ENCODE assay signal across 19 mouse cellular contexts in genomic region chr14:25375001-25375400, GRCm38 (mm10).
DNase-seq lines count a peak whose midpoint lies in the region; ATAC-seq lines count a peak whose summit lies in the region.
"Had no signal": no experiment of that assay in that cellular context is flagged by ENCODE, and none has a peak within 500 bp of the region (broad histone marks: within the 10 kb centered on the region; RNA-seq: fewer than 3 reads in every experiment).

No protein-coding gene starts in this region.

- no peaks in the 10 kb centered on the region for H3K9me3 ChIP-seq in forebrain, embryonic 10.5 days
- H3K9me3 ChIP-seq in forebrain, embryonic 11.5 days (ENCODE audit: control insufficient read depth, low read length) = no peaks in the 10 kb centered on the region; the same call in 1 of the 2 replicates
- no peaks in the 10 kb centered on the region for H3K9me3 ChIP-seq in midbrain, embryonic 10.5 days (replicated peaks)
- H3K9me3 ChIP-seq in midbrain, embryonic 14.5 days (ENCODE audit: control insufficient read depth, low read length) = no peaks in the 10 kb centered on the region
- H3K9me3 ChIP-seq: intestine, embryonic 15.5 days; liver, embryonic 15.5 days; lung, embryonic 15.5 days had no signal

- no peaks in the 10 kb centered on the region for H3K27me3 ChIP-seq in forebrain, embryonic 10.5 days (ENCODE audit: poor library complexity, severe bottlenecking)
- no peaks in the 10 kb centered on the region for H3K27me3 ChIP-seq in forebrain, embryonic 11.5 days (ENCODE audit: control insufficient read depth, insufficient read depth, low read length)
- no peaks in the 10 kb centered on the region for H3K27me3 ChIP-seq in midbrain, embryonic 10.5 days (ENCODE audit: low read depth, poor library complexity, severe bottlenecking)
- H3K27me3 ChIP-seq in midbrain, embryonic 14.5 days (ENCODE audit: control insufficient read depth, insufficient read depth, low read length) = no peaks in the 10 kb centered on the region
- H3K27me3 ChIP-seq: intestine, embryonic 15.5 days; lung, embryonic 15.5 days had no signal

- no peaks in the 10 kb centered on the region for H3K36me3 ChIP-seq in forebrain, embryonic 10.5 days (replicated peaks)
- H3K36me3 ChIP-seq in forebrain, embryonic 11.5 days (ENCODE audit: control insufficient read depth, insufficient read depth, low read length) = no peaks in the 10 kb centered on the region
- H3K36me3 ChIP-seq in midbrain, embryonic 10.5 days = no peaks in the 10 kb centered on the region
- no peaks in the 10 kb centered on the region for H3K36me3 ChIP-seq in midbrain, embryonic 14.5 days (ENCODE audit: control insufficient read depth, insufficient read depth, low read length)
- H3K36me3 ChIP-seq: intestine, embryonic 15.5 days; liver, embryonic 15.5 days; lung, embryonic 15.5 days had no signal

- ATAC-seq in forebrain, embryonic 11.5 days (replicated peaks; ENCODE audit: low FRiP score) = no peak
- ATAC-seq in midbrain, embryonic 14.5 days (ENCODE audit: low FRiP score, low TSS enrichment) = no peak
- ATAC-seq: hindbrain, embryonic 16.5 days; intestine, embryonic 15.5 days had no signal

- H3K9ac ChIP-seq in forebrain, embryonic 11.5 days (ENCODE audit: low read length) = no peak overlapping the region
- H3K9ac ChIP-seq in midbrain, embryonic 14.5 days (replicated peaks; ENCODE audit: low read length) = no peak overlapping the region
- H3K9ac ChIP-seq: intestine, embryonic 15.5 days; liver, embryonic 15.5 days; lung, embryonic 15.5 days had no signal

- no peak for DNase-seq in forebrain, embryonic 10.5 days (ENCODE audit: extremely low spot score, low spot score)
- DNase-seq in forebrain, embryonic 11.5 days (ENCODE audit: low spot score) = no peak
- DNase-seq in kidney, adult 11 months = peak; percentile 32
- no peak for DNase-seq in kidney, adult 9 months
- DNase-seq in midbrain, embryonic 10.5 days (ENCODE audit: low spot score) = no peak
- DNase-seq in midbrain, embryonic 14.5 days = no peak
- no peak for DNase-seq in spleen, postnatal 10 days (ENCODE audit: low spot score in 2 of 2)
- no peak for DNase-seq in urinary bladder, adult 2 months (ENCODE audit: low spot score)
- DNase-seq: adrenal gland, postnatal 14 days; cerebellum, adult 9-10 months; gastrocnemius, postnatal 36 days; left cerebral cortex, postnatal 4 days; liver; right cerebral cortex, postnatal 14 days had no signal

- 83% methylated on average over 7 of the region's 7 CpGs for WGBS in forebrain, embryonic 10.5 days
- 80% methylated on average over 7 of the region's 7 CpGs for WGBS in forebrain, embryonic 11.5 days
- WGBS in midbrain, embryonic 10.5 days = 88% methylated on average over 7 of the region's 7 CpGs
- WGBS in midbrain, embryonic 14.5 days = 73% methylated on average over 7 of the region's 7 CpGs

- H3K4me2 ChIP-seq in forebrain, embryonic 11.5 days (ENCODE audit: low read depth, low read length, severe bottlenecking) = no peak overlapping the region
- no peak overlapping the region for H3K4me2 ChIP-seq in midbrain, embryonic 14.5 days (ENCODE audit: low read length)
- H3K4me2 ChIP-seq: intestine, embryonic 15.5 days; liver, embryonic 15.5 days; lung, embryonic 15.5 days had no signal

- H3K4me3 ChIP-seq in forebrain, embryonic 10.5 days = no peak overlapping the region
- no peak overlapping the region for H3K4me3 ChIP-seq in forebrain, embryonic 11.5 days (ENCODE audit: low read depth, low read length)
- no peak overlapping the region for H3K4me3 ChIP-seq in midbrain, embryonic 10.5 days
- no peak overlapping the region for H3K4me3 ChIP-seq in midbrain, embryonic 14.5 days (replicated peaks; ENCODE audit: low read depth, low read length)
- H3K4me3 ChIP-seq: intestine, embryonic 15.5 days; liver, embryonic 15.5 days; lung, embryonic 15.5 days had no signal

- H3K27ac ChIP-seq in forebrain, embryonic 10.5 days = peak overlapping the region; percentile 44; the same call in 1 of the 2 replicates
- no peak overlapping the region for H3K27ac ChIP-seq in forebrain, embryonic 11.5 days (ENCODE audit: low read depth, low read length)
- H3K27ac ChIP-seq in midbrain, embryonic 10.5 days (replicated peaks) = peak overlapping the region; percentile 47; the same call in 1 of the 2 replicates
- no peak overlapping the region for H3K27ac ChIP-seq in midbrain, embryonic 14.5 days (replicated peaks; ENCODE audit: low read depth, low read length)
- H3K27ac ChIP-seq: intestine, embryonic 15.5 days; liver, embryonic 15.5 days; macrophage had no signal

- peaks cover 68% of the 10 kb centered on the region for H3K4me1 ChIP-seq in forebrain, embryonic 10.5 days
- peaks cover 22% of the 10 kb centered on the region for H3K4me1 ChIP-seq in forebrain, embryonic 11.5 days (replicated peaks; ENCODE audit: control insufficient read depth, insufficient read depth, low read length)
- H3K4me1 ChIP-seq in midbrain, embryonic 10.5 days = peaks cover 63% of the 10 kb centered on the region
- peaks cover 35% of the 10 kb centered on the region for H3K4me1 ChIP-seq in midbrain, embryonic 14.5 days (ENCODE audit: control insufficient read depth, insufficient read depth, low read length)

Comparison
In these comparisons a context has a peak if more than half of its experiments do, and no peak if none do; other contexts are left out.
1. H3K27ac ChIP-seq: peak in forebrain, embryonic 10.5 days (single experiment) and midbrain, embryonic 10.5 days (single experiment); none in forebrain, embryonic 11.5 days (single experiment) and midbrain, embryonic 14.5 days (single experiment).